Mouse (Mus musculus) heart, adult 2 months (tissue): ENCODE data around the gene Syap1.

Experiments used
- CTCF ChIP-seq: fragments of 200-600 bp; IDR thresholded peaks from 2 replicates; pipeline ENCODE4 v1.8.1; 2022; ENCODE audit warnings: antibody characterized with exemption, mild to moderate bottlenecking, moderate library complexity
- EP300 ChIP-seq: fragments of 200-500 bp; IDR thresholded peaks from 2 replicates; pipeline ENCODE4 v1.6.1; 2011; ENCODE audit warnings: low read depth, low read length, control low read depth; ENCODE audit not compliant: insufficient read depth
- POLR2A ChIP-seq: fragments of 200-500 bp; IDR thresholded peaks from 2 replicates; pipeline ENCODE4 v1.6.1; 2011; ENCODE audit warnings: mild to moderate bottlenecking, low read depth, low read length, control low read depth; ENCODE audit not compliant: insufficient read depth

DNA sequence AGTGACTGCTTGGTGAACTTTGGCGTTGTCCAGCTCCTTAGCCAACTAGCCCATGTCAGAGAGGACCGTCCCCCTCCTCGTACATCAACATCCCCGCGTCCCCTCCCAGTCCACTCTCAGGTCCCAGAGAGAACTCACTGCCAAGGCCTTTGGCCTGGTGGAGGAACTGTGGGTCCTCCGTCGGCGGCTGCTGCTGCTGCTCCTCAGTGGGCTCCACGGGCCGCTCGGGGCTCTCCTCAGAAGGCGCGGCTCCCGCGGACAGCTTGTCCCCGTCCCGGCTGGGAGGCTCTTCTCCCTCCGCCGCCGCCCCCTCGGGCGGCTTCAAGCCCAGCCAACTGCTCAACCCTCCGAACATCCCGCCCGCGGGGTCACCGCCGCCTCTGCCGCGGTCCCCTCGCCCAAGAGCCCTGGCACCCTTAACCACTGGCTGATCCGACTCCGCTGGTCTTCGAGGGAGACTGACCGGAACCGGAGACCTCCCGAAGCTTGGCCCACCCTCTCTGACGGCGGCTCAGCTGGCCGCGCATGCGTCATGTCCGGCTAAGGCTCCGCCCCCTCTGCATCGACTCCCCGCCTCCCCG lies at the start of gene Syap1:
- no peak for TF ChIP-seq CTCF
- TF ChIP-seq POLR2A, result peak; percentile 78
- TF ChIP-seq EP300, result no peak
